Mouse (Mus musculus) c-Kit-positive CD71-negative TER-119-negative erythroid progenitor cells, embryonic 14.5 days (primary cell): ENCODE measurements at regions not wholly inside any gene's neighbourhood (a gene's known extent, or its start where the extent isn't known, plus 50 kb on each side); places are given as distances from the start of the nearest gene placed in this dataset.

Experiments used
- DNase-seq: peaks from one replicate; pipeline ENCODE4 v3.0.0-alpha.2; 2013; ENCODE audit warnings: low read depth

DNA sequence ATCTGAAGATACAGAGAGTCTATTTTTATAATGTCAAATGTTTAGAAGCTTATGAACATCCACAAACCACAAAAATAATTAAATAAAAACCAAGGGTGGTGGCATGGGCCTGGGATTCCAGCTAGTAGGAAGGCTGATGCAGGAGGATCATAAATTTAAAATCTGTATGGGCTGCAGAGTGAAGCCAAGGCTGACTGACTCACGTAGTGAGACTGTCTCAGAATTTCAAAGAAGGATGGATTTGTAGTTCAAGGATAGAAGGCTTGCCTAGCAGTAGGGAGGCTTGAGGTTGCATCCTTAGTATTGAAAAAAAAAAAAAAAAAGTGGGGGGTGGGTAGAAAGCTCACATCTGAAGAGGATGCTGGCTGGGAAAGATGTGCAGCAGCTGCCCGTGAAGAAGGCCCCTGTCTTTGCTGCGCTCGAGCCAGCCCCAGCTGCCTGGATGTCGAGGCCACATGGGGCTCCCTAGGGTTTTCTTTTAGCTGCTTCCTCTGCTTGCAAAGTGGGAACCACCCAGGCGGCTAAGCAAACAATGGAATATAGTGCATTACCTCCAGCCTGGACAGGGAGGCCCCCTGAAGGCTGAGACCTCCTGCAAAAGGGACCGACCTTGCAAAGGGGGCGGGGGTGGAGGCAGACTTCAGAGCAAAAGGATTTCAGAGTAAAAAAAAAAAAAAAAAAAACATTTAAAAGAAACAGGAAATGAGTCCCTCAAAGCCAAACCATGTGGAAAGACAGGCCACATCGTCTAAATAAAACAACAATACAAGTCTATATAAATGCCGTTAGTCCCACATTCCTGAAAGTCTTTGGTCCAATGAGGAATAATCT, 101.3 kb downstream of the Tmco5 start:
- no peak for DNase-seq

DNA sequence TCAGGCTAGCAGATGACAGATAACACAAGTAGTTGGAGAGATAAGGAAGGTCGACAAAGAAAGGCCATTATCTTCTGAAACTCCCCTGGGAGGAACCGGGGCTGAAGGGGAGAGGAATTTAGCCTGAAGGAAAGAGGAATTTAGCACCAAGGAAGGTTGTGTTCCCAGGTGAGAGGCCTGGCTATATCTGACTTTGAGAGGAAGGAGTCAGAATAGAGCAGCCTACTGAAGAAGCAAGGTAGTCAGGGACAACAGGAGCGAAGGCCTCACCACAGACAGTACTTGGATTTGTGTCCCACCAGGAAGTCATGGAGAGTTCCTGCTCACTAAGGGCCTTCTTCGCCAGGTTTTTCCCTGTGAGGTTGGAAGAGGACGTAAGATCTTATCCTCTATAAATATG, 102.2 kb downstream of the Tmco5 start:
- no peak for DNase-seq

DNA sequence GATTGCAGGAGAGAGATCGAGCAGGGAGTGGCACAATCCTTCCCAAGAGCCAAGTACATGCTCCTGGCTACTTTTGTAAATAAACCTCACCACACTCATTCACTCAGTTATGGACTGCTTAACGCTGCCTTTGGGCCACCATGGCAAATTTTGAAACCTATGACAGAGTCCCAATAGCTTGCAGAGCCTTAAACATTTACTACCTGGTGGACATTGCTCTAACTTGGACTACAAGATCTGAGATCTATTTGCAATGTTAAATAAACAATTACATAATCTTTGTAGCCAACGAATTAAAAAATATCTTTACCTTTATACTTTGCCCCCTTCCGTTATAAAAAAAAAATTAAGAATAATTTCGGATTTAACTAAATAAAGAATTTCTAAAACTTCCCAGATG, 104.9 kb downstream of the Tmco5 start:
- no peak for DNase-seq

DNA sequence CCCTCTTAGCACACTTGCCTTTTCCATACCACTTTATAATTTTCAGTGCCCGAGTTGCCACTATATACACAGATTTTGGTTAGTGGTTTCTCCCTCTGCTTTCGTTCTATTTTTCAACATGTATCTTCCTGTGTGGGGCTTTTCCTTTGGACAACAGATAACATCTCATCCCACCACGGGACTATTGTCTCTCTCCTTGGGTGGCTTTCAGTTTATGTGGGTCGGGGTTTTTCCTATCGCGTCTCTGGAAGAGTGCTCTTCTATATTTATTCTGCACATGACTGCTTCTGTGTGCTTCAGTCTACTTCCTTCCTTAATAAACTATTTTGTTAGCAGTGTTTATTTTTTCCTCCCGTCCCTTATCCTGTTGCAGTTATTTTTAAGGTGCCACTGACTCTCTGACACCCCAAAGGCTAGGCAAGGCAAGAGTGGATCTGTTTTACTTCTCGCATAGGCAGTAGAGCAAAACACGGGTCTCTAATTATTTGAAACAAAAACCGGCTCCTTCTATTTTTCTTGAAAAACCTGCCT, 105.4 kb downstream of the Tmco5 start:
- no peak for DNase-seq

DNA sequence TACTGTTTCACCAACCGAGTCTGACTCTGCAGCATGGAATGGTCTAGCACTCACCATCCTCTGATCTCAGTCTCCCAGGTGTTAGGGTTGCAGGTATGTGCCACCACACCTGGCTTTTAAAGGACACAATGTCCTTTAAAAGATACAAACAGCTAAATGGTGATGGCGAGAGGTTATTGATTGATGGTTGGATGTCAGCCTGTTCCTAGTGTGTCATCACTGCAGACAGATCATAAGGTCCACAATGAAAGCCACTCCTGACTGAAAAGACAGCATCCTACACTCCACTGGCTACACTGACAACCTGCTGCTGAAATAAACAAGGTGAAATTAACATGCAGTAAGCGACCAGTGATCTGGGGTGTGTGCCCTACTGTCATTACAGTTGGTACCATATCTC, 106.1 kb downstream of the Tmco5 start:
- DNase-seq: no peak

DNA sequence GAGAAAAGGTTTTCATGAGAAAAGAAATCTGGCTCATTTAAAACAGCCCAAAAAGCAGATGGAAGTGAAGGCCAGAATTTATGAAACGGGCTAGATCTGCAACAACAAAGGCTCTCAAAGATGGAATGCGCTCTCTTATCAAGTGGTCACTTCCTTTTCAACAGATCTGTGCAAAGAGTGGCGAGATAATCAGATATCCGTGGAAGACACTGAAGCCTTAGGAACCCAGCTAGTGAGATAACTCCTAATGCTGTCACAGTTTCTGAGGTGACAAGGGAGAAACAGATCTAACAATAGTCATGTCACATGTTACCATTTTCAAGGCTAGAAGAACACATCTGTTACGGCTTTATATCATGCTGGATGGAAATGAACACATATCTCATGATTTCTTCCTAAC, 107.1 kb downstream of the Tmco5 start:
- no peak for DNase-seq

DNA sequence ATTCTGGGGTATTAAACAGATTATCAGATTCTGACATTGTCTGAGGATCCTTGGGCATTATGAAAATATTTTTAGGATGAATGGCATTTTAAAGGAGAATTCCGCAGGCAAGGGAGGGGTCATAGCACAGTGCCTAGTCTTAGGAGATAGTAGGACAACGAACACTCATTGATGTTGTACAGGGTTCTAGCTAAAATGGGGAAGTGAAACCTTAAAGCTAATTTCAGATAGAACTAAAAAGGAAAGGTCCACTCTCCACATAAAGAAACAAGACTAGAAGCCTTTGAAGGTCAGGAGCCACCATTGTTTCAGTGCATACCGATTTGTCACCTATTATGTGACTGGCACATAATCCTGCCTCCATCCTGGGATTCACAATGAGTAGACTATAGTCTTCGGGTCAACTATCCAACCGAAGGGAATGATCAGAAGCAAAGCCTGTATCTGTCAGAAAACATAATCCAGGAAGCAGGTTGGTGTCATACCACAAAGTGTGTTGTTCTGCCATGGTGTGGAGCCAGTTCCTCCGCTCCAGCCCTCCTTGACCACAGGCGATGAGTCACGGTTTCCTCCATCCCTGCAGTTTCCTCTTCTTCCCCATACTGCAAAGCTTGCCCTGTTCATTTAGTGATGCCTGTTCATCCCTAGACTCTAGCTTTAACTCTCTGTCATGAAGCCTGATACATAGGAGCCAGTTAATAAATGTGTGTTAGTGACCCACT, 110.6 kb downstream of the Tmco5 start:
- DNase-seq: no peak

DNA sequence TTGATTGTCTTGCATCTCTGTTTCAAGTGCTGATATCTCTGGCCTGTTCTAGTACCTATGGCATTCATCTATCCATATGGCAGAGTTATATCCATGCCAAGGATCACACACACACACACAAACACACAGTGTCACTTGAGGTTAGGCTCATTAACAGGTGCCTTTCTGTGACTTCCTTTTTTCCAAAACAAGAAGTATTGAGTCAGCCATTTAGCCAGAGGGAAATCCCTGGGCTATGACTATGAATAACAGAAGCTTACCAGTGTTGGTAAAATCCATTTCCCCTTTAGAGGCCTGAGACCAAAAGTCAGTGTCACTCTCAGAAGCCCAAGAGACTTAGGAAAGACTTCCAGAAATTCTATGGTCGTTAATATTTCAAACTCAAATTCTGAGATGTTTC, 111.6 kb downstream of the Tmco5 start:
- DNase-seq: no peak

DNA sequence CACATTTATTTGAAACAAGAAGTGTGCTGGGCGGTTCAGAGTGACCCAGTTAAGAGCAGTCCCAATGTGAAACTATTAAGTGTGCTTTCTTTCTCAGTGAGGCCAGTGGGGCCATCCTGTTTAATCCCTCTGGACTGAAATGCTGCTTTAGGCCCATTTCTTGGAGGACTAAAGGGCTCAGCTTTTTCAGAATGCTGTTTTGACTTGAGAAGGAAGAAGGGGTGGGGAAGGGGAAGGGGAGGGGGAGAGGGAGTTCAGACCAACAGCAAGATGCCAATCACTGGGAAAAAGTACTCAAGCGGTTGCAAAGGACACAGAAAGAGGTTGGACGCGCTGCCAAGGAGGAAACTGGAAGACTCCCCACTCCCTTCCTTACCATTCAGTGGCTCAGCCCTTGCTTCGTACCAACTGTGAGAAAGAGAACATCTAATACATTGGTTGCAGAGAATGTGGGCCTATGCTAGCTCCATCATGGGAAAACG, 113.1 kb downstream of the Tmco5 start:
- no peak for DNase-seq

DNA sequence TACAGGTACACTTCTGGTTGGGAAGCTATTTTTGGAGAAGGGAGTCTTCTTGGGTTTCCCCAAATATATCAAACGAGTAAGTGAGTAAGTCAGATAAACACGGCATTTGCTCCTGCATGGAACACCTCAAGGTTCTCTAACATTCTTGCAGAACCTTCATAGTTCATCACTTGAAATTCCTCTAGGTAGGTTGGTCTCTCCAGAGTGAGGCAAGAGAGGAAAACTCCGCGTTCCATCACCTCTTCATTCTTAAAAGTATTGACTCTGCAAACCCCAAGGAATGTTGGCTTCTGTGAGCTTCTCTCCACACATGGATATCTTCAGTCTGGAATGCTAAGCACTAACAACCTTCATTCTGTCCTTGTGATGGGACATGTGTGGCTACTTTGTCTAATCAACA, 115.2 kb downstream of the Tmco5 start:
- no peak for DNase-seq

DNA sequence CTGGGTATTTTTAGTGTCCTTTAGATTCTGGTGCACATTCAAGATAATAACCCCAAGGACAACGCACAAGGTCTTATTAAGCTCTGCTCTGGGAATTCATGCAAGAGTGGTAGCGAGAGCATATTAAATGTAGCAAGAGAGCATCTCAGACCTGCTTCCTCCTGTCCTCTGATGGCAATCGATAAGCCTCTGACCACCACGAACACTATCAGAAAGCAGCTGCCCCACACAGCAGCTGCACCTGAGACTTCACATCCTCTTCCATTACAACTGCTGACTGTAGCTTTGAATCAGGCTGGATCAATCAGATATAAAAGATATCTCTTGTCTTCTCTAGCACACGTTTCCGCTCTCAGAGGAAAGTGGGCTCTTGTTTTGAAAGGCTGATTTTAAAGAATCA, 117.8 kb downstream of the Tmco5 start:
- DNase-seq: no peak

DNA sequence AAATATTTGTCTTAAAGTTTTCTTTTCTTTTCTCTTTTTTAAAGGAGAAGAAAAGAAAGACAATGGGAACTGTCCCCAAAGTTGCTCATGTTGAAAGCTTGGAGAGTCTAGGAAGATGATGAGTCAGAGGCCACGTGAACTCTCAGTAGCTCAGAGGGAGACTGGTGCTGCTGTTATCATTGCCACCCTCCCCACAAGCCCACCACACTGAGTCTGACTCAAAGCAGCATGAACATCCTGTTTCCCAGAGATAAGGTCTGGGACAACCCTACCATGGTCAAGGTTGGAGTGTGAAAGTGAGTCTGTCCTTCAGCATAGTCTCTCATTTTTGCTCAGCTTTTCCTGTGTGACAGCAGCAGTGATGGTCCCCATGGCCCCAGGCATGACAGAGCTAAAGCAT, 120.3 kb downstream of the Tmco5 start:
- peak; percentile 69 for DNase-seq

DNA sequence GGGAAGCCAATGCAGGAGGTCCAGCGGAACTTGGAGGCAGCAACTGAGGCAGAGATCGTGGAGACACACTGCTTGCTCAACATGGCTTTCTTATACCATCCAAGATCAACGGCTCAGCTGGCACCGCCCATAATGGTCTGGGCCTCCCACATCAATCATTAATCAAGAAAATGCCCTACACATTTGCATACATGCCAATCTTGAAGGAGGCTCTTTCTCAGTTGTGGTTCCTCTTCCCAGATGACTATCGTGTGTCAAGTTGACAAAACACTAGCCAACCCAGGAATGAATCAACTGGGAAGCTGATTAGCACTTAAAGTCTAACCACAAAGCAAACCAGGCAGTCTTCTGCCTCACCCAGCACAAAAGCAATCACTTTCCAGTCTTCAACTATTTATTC, 121.1 kb downstream of the Tmco5 start:
- DNase-seq: no peak

DNA sequence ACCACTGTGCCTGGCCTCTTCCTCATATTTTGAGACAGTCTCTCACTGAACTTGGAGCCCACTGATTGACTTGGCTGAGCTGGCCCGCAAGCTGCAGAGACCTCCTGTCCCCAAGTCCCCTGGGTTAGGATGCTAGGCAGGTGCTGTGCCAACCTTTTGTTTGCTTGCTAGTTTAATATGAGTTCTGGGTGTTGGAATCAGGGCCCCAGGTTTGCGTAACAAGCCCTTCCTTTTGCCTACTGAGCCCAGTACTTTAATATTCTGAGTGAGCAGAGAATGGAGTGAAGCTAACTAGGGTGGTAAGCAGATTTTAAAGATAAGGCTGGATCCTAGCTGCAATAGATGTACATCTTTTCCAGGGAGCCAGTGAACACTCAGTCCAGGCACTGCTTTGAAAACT, 117.2 kb upstream of the Spred1 start:
- no peak for DNase-seq

DNA sequence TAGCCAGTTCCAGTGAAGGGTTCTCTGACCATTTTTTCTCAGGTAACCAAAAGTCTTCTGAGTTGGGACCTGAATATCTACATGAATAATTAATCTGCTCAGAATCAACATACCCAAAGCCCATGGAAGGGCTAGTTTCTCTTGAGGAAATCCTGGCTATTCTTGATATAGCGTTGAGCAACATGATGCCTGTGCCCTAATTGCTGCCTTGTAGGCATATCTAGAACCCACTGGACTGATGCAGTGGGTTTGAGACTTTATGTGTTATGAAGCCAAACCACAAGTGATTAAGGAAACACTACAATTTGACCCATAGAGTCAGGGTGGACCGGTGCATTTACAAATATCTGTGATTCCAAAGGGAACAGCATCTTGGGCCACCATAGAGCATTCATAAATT, 114.3 kb upstream of the Spred1 start:
- no peak for DNase-seq

DNA sequence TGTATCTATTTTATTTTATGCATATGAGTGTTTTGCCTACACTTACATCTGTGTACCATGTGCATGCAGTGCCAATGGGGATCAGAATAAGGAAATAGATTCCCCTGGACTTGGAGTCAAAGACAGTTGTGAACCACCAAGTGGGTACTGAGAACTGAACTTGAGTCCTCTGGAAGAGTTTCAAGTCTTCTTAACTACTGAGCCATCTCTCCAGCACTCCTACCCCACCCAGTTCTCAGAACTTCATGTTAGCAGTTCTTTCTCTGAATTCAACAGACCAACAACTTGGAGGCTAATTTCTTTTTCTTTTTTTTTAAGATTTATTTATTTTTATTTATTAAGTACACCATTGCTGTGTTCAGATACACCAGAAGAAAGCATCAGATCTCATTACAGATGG, 112.3 kb upstream of the Spred1 start:
- no peak for DNase-seq

DNA sequence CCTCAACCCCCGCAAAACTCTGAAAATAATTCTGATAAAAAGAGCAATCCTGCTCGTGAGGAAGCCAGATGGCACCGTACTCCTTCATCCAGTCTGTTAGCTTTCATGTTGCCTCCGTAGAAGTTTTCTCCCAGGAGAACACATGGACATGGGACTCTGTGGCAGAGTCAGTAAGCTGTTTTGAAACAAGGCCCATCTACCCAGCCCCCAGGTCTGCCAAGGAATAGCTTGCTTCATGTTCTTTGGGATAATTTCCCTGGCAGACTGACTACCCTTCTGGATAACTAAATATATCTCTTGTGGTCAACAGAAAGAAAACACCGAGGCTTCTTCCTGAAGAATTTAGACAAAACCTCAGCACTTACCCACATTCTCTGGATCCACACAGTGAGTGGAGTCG, 111.2 kb upstream of the Spred1 start:
- DNase-seq: no peak

DNA sequence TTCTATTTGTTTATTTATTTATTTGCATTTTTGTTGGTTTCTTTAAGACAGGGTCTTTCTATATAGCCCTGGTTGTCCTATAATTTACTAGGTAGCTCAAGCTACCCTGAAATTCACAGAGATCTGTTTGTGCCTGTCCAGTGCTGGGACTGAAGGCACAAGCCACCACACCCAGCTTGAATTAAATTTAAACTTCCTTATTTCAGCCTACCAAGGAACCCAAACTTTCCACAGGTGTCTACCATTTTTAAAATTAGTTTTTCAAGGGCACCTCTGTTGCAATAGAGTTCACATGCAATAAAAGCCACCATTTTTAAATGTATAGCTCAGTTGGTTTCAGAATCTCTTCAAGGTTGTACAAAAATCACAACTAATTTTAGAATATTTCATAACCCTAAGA, 110.2 kb upstream of the Spred1 start:
- DNase-seq: no peak

DNA sequence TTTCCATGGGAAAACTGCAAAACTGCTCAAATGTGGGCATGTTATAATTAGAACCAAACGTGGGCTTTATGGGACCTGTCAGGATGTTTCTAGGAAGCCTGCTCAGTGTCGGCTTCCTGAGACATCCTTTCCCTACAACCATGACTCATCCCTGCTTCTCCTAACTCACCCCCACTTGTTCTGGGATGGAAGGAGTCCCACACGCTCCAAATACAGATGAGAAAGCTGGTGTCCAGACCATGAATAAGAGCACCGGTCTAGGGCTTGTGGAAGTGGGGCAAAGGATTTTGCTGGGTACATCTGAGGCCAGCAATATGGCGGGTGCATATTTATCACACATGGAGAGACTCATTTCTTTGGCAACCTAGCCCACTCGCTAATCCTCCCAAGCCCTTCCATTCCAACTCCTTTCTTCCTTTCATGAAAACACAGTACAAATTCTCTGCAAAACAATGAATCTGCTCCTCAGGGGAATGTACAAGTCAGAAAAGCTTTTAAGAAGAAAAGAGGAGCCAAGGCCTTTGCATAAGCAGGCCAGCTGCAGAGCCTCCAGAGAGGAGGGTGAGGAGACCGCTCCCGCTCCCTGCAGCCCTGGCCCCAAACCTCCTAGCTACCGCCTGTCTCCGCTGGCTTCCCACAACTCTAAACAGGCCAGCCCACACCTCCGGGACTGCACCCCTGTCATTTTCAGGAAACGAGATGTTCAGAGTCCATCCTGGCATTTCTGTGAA, 103.1 kb upstream of the Spred1 start:
- DNase-seq: no peak

DNA sequence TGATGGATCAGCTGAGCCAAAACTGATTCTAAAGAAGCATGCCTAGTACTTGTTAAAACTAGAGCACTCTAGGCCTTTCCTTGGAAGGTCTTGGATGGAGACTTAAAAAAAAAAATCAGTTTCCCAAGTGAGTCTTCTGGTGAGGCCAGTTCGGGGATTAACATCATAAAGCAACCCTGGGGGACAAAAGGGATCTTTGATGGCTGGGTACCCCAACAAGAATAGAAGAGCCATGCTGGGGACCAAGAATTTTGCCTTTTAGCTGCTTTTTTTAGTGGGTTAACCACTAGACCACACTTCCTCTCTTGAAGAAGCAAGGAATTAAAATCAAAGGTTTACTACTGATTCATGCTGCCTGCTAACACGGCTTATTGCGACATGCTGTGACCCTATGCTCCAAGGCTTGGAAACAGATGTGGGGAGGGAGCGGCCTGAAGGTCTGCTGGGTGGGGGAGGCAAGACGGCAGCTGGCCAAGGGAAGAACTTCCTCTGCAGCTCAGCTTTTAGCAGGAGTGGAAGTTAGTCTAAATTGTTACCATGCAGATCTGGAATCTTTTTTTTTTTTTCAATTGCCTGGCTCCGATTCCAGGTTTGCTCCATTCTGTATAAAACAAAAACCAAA, 102.1 kb upstream of the Spred1 start:
- DNase-seq: peak; percentile 31

DNA sequence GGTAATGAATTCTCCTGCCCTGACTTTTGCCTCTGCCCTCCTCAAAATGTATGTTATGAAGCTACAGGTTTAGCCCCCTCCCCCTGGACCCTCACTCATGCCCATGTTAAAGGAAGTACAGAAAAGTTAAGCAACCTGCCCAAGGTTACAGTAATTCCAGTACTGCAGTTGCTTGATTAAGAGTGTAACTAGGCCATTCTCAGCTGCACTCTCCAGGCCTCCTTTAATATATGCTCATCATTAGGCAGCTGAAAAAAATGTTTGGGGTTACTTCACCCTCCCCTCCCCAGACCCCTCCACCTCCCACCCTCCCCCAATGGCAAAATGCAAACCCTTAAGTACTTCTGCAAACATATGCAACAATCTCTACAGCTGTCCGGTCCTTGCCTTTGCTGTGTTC, 101.6 kb upstream of the Spred1 start:
- DNase-seq: no peak

DNA sequence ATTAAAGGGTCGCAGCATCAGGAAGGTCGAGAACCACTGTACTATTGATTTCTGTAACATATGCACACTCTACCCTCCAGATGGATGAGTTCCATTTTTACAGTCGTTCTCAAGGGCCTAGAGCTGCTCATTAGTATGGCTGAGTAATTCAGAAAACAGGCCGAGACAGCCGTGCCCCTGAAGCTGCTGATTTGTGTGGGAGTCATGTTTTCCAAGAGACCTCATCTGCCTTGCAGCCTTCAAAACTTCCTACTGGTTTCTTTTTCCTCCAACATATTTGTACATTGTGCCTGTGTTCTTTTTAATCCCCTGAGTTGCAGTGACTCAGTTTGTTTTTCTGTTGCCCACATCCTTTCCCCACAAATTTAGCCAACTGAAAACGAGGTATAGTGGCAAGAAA, 99.4 kb upstream of the Spred1 start:
- no peak for DNase-seq
